8 mouse cellular contexts compared by ENCODE assay signal in genomic region chr14:80215960-80216552, GRCm38 (mm10).
DNase-seq lines count a peak whose midpoint lies in the region; ATAC-seq and TF ChIP-seq lines count a peak whose summit lies in the region.

No protein-coding gene starts in this region.

- H3K9me3 ChIP-seq in limb, embryonic 10.5 days (replicated peaks) = no peaks in the 10 kb centered on the region
- H3K9me3 ChIP-seq in midbrain, postnatal 0 days (ENCODE audit: low read length) = no peaks in the 10 kb centered on the region

- WGBS in limb, embryonic 10.5 days = 21% methylated on average over 6 of the region's 6 CpGs
- 12% methylated on average over 6 of the region's 6 CpGs for WGBS in midbrain, postnatal 0 days

- DNase-seq in thymus, postnatal 25 days = peak; percentile 2
- no peak for DNase-seq in thymus, postnatal 14 days
- DNase-seq in embryo, embryonic 11.5 days (ENCODE audit: low read depth, low spot score) = peak; percentile 66
- peak; percentile 22 to 65 for DNase-seq in gastrocnemius, postnatal 4 days (ENCODE audit: low spot score in 2 of 2)
- DNase-seq in kidney, adult 18-20 months = peak; percentile 72
- peak; percentile 82 for DNase-seq in limb, embryonic 10.5 days (ENCODE audit: low spot score)
- peak; percentile 86 for DNase-seq in midbrain, postnatal 0 days (ENCODE audit: low spot score)
- DNase-seq in testis, postnatal 10 days (ENCODE audit: low spot score) = peak; percentile 84

- TF ChIP-seq CTCF in midbrain, postnatal 0 days (IDR thresholded peaks at IDR 0.05) = peak; percentile 77

- no peak overlapping the region for H3K27ac ChIP-seq in limb, embryonic 10.5 days
- H3K27ac ChIP-seq in midbrain, postnatal 0 days (ENCODE audit: low read depth, low read length) = no peak overlapping the region

- ATAC-seq in midbrain, postnatal 0 days (ENCODE audit: low FRiP score) = peak; percentile 74

- H3K4me3 ChIP-seq in limb, embryonic 10.5 days = no peak overlapping the region
- no peak overlapping the region for H3K4me3 ChIP-seq in midbrain, postnatal 0 days (ENCODE audit: low read depth, low read length)

- no peak overlapping the region for H3K4me2 ChIP-seq in midbrain, postnatal 0 days (ENCODE audit: low read depth, low read length, poor library complexity, severe bottlenecking)

- no peaks in the 10 kb centered on the region for H3K27me3 ChIP-seq in limb, embryonic 10.5 days (ENCODE audit: low read depth, poor library complexity, severe bottlenecking)
- no peaks in the 10 kb centered on the region for H3K27me3 ChIP-seq in midbrain, postnatal 0 days (ENCODE audit: insufficient read depth, low read length)

- H3K36me3 ChIP-seq in limb, embryonic 10.5 days = no peaks in the 10 kb centered on the region
- no peaks in the 10 kb centered on the region for H3K36me3 ChIP-seq in midbrain, postnatal 0 days (ENCODE audit: insufficient read depth, low read length)

- H3K9ac ChIP-seq in midbrain, postnatal 0 days (replicated peaks; ENCODE audit: low read length, poor library complexity, severe bottlenecking) = no peak overlapping the region

- no peaks in the 10 kb centered on the region for H3K4me1 ChIP-seq in limb, embryonic 10.5 days
- H3K4me1 ChIP-seq in midbrain, postnatal 0 days (ENCODE audit: insufficient read depth, low read length) = no peaks in the 10 kb centered on the region
